Comparison of ENCODE assay signal across 19 mouse cellular contexts in genomic region chr16:38892371-38892770, GRCm38 (mm10). TPM values are rescaled to one million over a fixed set of nuclear protein-coding genes. Genes with fewer than 3 reads are reported as not detected.
DNase-seq lines count a peak whose midpoint lies in the region; TF ChIP-seq lines count a peak whose summit lies in the region.
"Had no signal": no experiment of that assay in that cellular context is flagged by ENCODE, and none has a peak within 500 bp of the region (broad histone marks: within the 10 kb centered on the region; RNA-seq: fewer than 3 reads in every experiment).

Gene Igsf11 (plus strand): TSS chr16:38892671.

- H3K27me3 ChIP-seq in testis, adult 2 months (ENCODE audit: control insufficient read depth, insufficient read depth, low read length): no peaks in the 10 kb centered on the region
- H3K27me3 ChIP-seq: embryonic facial prominence, embryonic 13.5 days; forebrain, embryonic 15.5 days had no signal

- DNase-seq in adrenal gland, postnatal 10 days: no peak
- no peak for DNase-seq in adrenal gland, adult 2 months
- no peak for DNase-seq in layer of hippocampus, adult 18-20 months (ENCODE audit: low spot score in 2 of 2)
- no peak for DNase-seq in layer of hippocampus, adult 9-10 months (ENCODE audit: low spot score)
- DNase-seq in testis, postnatal 10 days (ENCODE audit: low spot score): no peak
- no peak for DNase-seq in thymus, postnatal 14 days
- DNase-seq in lung, postnatal 25 days (ENCODE audit: low spot score): no peak
- DNase-seq: cerebellum, postnatal 10 days; gastrocnemius, postnatal 36 days; lung, adult 18-20 months; lung, postnatal 14 days; right cerebral cortex, postnatal 4 days; thymus, postnatal 25 days had no signal

- peak within 1 kb of the TSS; percentile 84 for H3K4me3 ChIP-seq in testis, adult 2 months (ENCODE audit: control insufficient read depth, low read depth, low read length)
- H3K4me3 ChIP-seq: embryonic facial prominence, embryonic 13.5 days; forebrain, embryonic 15.5 days; limb, embryonic 10.5 days; megakaryocyte, embryonic 14.5 days had no signal

- H3K4me1 ChIP-seq in testis, adult 2 months (ENCODE audit: control insufficient read depth, insufficient read depth, low read length): no peaks in the 10 kb centered on the region; the same call in none of the 2 replicates
- H3K4me1 ChIP-seq: embryonic facial prominence, embryonic 13.5 days; forebrain, embryonic 15.5 days; limb, embryonic 10.5 days; megakaryocyte, embryonic 14.5 days had no signal

- peak; percentile 53; the same call in 1 of the 2 replicates for TF ChIP-seq POLR2A in testis, adult 2 months (IDR thresholded peaks at IDR 0.05; ENCODE audit: control insufficient read depth, low read depth, low read length)

- TF ChIP-seq CTCF in testis, adult 2 months (IDR thresholded peaks at IDR 0.05; ENCODE audit: control insufficient read depth, insufficient read depth, insufficient replicate concordance, low read depth, low read length): no peak

- no peak within 1 kb of the TSS for H3K27ac ChIP-seq in testis, adult 2 months (ENCODE audit: control insufficient read depth, insufficient read depth, low read depth, low read length)
- H3K27ac ChIP-seq: embryonic facial prominence, embryonic 13.5 days; forebrain, embryonic 15.5 days; kidney, postnatal 0 days; limb, embryonic 10.5 days had no signal

- H3K36me3 ChIP-seq in testis, adult 2 months (ENCODE audit: control insufficient read depth, insufficient read depth, low read length): no peaks in the 10 kb centered on the region
- H3K36me3 ChIP-seq: embryonic facial prominence, embryonic 13.5 days; forebrain, embryonic 15.5 days; limb, embryonic 10.5 days had no signal

RNA-seq across cellular contexts. Expression of gene Igsf11, which starts in this region (rescaled TPM):
- total RNA-seq in adrenal gland, postnatal 10 days (2021): 10 to 100 TPM; 17.1 to 23.9 TPM
- total RNA-seq in adrenal gland, adult 2 months (2021): 10 to 100 TPM in 1 of 2 experiments, 1 to 10 TPM in 1; 8.4 to 60.6 TPM
- 5.2 and 5.9 TPM in 2 replicates for polyA plus RNA-seq in adrenal gland, adult 2 months (2012; rRNA removed)
- total RNA-seq in layer of hippocampus, adult 18-20 months (2021): 10 to 100 TPM; 46.6 to 47.2 TPM
- 91.8 and 95.5 TPM in 2 replicates for polyA plus RNA-seq in testis, adult 2 months (2012; rRNA removed)

Comparison
In these comparisons a context has a peak if more than half of its experiments do, and no peak if none do; other contexts are left out.
1. RNA of gene Igsf11 (polyA plus RNA-seq): 91.8 to 95.5 TPM in testis, adult 2 months; 5.2 to 5.9 TPM in adrenal gland, adult 2 months; every median in the first group is over 10 times any median in the second.